Mouse (Mus musculus): Measurements from ENCODE around the gene Rlbp1.

- no peak for TF ChIP-seq CTCF (IDR thresholded peaks at IDR 0.05; ENCODE audit: control insufficient read depth, insufficient read depth, insufficient read length)
- TF ChIP-seq MAX (IDR thresholded peaks at IDR 0.05), result no peak
Measured at GRCm38 (mm10) chr7:79358350-79359182, 28.3 kb downstream of the Rlbp1 start.
